Mouse (Mus musculus): ENCODE data around the gene Pla2g4d.
A peak's percentile ranks its signal among the peaks of the same experiment; 100 is the strongest.
"Not testable (repeated sequence)": the region's sequence is repeated elsewhere in the genome, so short reads cannot be mapped to it uniquely, and the experiment has no call there.

Gene Pla2g4d

DNA sequence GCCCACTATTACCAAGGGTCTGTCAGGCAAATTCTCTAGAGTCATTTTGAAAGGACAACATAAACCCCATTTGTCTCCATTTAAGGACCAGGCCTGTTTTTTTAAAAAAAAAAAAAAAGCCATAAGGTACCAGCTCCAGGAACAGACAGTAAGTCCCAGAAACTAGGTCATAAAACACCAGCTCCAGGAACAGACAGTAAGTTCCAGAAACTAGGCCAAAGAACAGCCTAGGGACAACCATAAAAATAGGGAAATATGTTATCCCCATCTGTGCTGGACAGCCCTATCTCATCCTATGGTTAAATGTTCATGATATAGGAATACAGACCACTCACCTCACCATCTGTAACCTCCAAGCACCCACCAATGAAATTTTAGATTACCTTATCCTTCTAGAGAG, 32.7 kb downstream of the Pla2g4d start:
- no peak for DNase-seq

DNA sequence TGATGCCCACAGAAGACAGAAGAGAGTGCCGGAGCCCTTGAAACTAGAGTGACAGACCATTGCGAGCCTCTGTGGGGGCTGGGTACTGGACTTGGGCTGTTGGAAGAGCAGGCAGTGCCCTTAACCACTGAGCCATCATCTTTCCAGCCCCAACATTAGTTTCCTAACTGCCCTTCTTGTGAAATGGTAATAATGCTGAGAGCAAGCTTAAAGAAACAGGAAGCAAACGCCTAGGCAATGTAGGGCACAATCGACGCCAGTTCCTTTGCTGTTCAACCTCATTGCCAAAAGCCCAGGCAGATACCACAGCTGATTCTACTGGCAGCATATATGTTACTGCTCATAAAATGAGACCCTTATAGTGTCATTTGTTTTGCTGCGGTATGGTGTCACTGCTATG, 36.4 kb downstream of the Pla2g4d start:
- no peak for DNase-seq

- DNase-seq, result peak; percentile 19
These were observed 43.5 kb downstream of the Pla2g4d start for GRCm38 (mm10) chr2:120245421-120246016.

DNA sequence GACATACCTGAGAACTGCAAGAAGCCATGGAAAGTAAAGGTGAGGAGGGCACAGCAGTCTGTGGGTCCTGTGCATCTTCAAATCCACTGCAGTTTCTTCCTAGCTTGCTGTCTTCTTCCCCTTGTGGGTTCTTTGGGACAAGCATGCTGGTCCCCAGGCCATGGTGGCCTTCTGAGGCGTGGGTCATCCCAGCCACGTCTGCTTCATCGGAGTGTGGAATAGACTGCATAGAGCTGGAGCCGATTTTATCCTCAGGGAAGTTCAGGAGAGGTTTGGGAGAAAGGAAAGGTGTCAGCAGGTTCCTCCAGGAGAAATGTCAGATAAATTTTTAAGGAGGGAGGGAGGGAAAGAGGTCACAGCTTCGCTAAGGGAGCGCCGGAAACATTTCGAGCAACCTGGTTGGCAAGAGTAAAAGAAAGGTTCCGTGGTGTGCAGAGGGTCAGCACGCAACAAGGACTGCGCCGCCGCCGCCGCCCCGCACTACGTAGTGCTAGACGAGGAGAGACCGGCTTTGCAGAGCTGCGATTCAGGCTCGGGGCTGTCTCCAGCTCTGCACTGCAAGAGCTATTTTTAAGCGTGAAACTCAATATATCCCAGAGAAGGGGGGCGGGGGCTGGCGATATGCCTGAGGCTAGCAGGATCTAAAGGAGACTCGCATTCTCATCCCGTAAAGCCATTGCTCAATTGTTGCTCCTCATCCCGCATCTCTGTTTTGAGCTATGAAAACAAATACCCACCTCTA, 44.1 kb downstream of the Pla2g4d start, which contains the start of gene Pla2g4e:
Pla2g4e (minus strand) TSS at position 657 of the 742 bp plus-strand sequence.
- peak; percentile 31 for DNase-seq

- DNase-seq, result no peak
These were observed 45.0 kb downstream of the Pla2g4d start for GRCm38 (mm10) chr2:120243995-120244394.

- DNase-seq, result no peak
These were observed 46.1 kb downstream of the Pla2g4d start for GRCm38 (mm10) chr2:120242791-120243467.

DNA sequence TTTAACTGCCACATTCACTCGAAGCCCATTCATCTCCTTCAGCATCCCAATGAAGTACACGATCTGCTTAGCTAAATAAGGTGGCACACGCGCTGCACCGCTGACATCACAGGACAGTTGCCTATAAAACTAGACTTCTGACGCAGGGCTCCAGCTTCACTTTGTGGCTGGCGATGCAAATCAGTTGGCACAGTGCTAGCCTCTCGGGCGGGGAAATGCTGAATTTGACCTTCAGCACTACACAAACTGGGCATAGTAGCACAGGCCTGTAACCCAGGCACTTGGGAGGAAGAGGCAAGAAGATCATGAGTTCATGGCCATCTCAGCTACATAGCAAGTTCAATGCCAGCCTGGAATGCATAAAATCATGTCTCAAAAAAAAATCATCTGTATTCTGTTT, 50.3 kb downstream of the Pla2g4d start:
- DNase-seq, result not testable (repeated sequence)

GRCm38 (mm10) chr2:120237784-120238183, 51.2 kb downstream of the Pla2g4d start:
- no peak for DNase-seq

GRCm38 (mm10) chr2:120235947-120236640, 52.9 kb downstream of the Pla2g4d start:
- no peak for DNase-seq

DNA sequence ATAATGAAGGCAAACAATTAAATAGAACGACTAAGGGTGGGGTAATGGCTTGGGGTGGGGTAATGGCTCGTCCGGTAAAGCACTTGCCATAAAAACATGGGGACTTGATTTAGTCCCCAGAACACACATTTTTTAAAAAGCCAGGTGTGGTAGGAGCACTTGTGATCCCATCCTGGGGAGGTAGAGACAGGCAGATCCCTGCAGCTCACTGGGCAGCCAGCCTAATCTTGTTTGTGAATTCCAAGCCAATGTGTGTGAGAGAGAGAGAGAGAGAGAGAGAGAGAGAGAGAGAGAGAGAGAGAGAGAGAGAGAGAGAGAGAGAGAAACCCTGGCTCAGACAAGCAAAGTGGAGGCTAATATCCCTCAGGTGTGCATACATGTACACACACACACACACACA, 53.6 kb downstream of the Pla2g4d start:
- DNase-seq, result no peak

GRCm38 (mm10) chr2:120231642-120232041, 57.4 kb downstream of the Pla2g4d start:
- DNase-seq, result no peak
